Mouse (Mus musculus): ENCODE data around the gene Borcs6. TPM values are rescaled to one million over a fixed set of nuclear protein-coding genes. Genes with fewer than 3 reads are reported as not detected.

Borcs6 gene
- total and polyA plus RNA-seq, 3 experiments = 9.2 to 9.3 TPM; not detected in 1

GRCm38 (mm10) chr11:69066163-69066861, 6.8 kb downstream of the Borcs6 start (continued):
- no peak for TF ChIP-seq MEF2A (IDR thresholded peaks at IDR 0.05; ENCODE audit: extremely low read depth, insufficient replicate concordance, low read depth, low read length, poor library complexity, severe bottlenecking)

GRCm38 (mm10) chr11:69066956-69067355, 7.4 kb downstream of the Borcs6 start:
- no peaks in the 10 kb centered on the region for H3K27me3 ChIP-seq (ENCODE audit: control insufficient read depth in 1 of 2, insufficient read depth in 2 of 2, low read length in 2 of 2)
- H3K36me3 ChIP-seq (ENCODE audit: control insufficient read depth in 1 of 2, insufficient read depth in 2 of 2, low read length in 2 of 2) = peaks cover 0 to 2% of the 10 kb centered on the region in 2 experiments; a peak in 1 of 4 replicates
- TF ChIP-seq JUND (IDR thresholded peaks at IDR 0.05; ENCODE audit: low read depth, low read length) (no peak), CTCF (IDR thresholded peaks at IDR 0.05 in 2 of 3, conservative IDR thresholded peaks at IDR 0.05 in 1 of 3; ENCODE audit: control insufficient read depth in 1 of 3, insufficient read depth in 1 of 3, low read depth in 2 of 3, low read length in 3 of 3, poor library complexity in 1 of 3, severe bottlenecking in 1 of 3) (peak; percentile 76 to 79 (median 79)), SIN3A (IDR thresholded peaks at IDR 0.05; ENCODE audit: low read length) (peak; percentile 77), SMC3 (IDR thresholded peaks at IDR 0.05; ENCODE audit: low read depth, low read length) (peak; percentile 79), GATA1 (IDR thresholded peaks at IDR 0.05; ENCODE audit: low read depth, low read length) (peak; percentile 44; the same call in 1 of the 2 replicates), MYC (IDR thresholded peaks at IDR 0.05; ENCODE audit: low read depth, low read length) (peak; percentile 46; the same call in 1 of the 2 replicates), TBP (IDR thresholded peaks at IDR 0.05; ENCODE audit: low read depth, low read length) (peak; percentile 59), EP300 (IDR thresholded peaks at IDR 0.05; ENCODE audit: low read depth in 1 of 2, low read length in 2 of 2) (peak in 1 of 2 experiments; percentile 21; a peak in 1 of 4 replicates), ZNF384 (IDR thresholded peaks at IDR 0.05; ENCODE audit: low read depth, low read length) (peak; percentile 47), ETS1 (IDR thresholded peaks at IDR 0.05; ENCODE audit: low read depth, low read length) (peak; percentile 9; the same call in 1 of the 2 replicates), HCFC1 (IDR thresholded peaks at IDR 0.05; ENCODE audit: low read depth, low read length) (peak; percentile 58), RCOR1 (IDR thresholded peaks at IDR 0.05; ENCODE audit: low read depth, low read length) (no peak), KAT2A (conservative IDR thresholded peaks at IDR 0.05; ENCODE audit: low read depth, low read length) (no peak), GABPA (IDR thresholded peaks at IDR 0.05; ENCODE audit: low read depth, low read length) (no peak), UBTF (IDR thresholded peaks at IDR 0.05; ENCODE audit: borderline replicate concordance, insufficient read depth, low read depth, low read length) (no peak), NRF1 (IDR thresholded peaks at IDR 0.05; ENCODE audit: insufficient read depth, low read depth, low read length, poor library complexity, severe bottlenecking) (no peak), MXI1 (IDR thresholded peaks at IDR 0.05; ENCODE audit: low read depth, low read length) (peak; percentile 96), MAFK (IDR thresholded peaks at IDR 0.05; ENCODE audit: borderline replicate concordance, low read depth, low read length) (no peak), RAD21 (IDR thresholded peaks at IDR 0.05; ENCODE audit: low read depth, low read length) (peak; percentile 67), USF2 (IDR thresholded peaks at IDR 0.05; ENCODE audit: borderline replicate concordance in 1 of 2, insufficient read depth in 1 of 2, low read depth in 1 of 2, low read length in 2 of 2) (no peak)
- peak overlapping the region; percentile 61 for H3K27ac ChIP-seq (ENCODE audit: control insufficient read depth, low read depth, low read length)
- peak; percentile 96 for DNase-seq (ENCODE audit: low read depth, low spot score)
- H3K79me2 ChIP-seq (ENCODE audit: control insufficient read depth, insufficient read depth, low read length, poor library complexity) = peaks cover 5% of the 10 kb centered on the region; the same call in 1 of the 2 replicates
- H3K4me3 ChIP-seq (ENCODE audit: control insufficient read depth in 1 of 2, insufficient read depth in 1 of 2, low read depth in 2 of 2, low read length in 2 of 2) = peak overlapping the region; percentile 49 to 50; a peak in 3 of 4 replicates
- H3K9me3 ChIP-seq (replicated peaks; ENCODE audit: insufficient read depth, low read length) = no peaks in the 10 kb centered on the region
- peaks cover 0 to 8% of the 10 kb centered on the region in 2 experiments; a peak in 1 of 4 replicates for H3K4me1 ChIP-seq (ENCODE audit: control insufficient read depth in 1 of 2, insufficient read depth in 2 of 2, low read length in 2 of 2)
- peak overlapping the region; percentile 63 for H3K9ac ChIP-seq (ENCODE audit: control insufficient read depth, low read depth, low read length, poor library complexity, severe bottlenecking)
